Mouse (Mus musculus): ENCODE results near the gene Map3k4. TPM values are rescaled to one million over a fixed set of nuclear protein-coding genes. Genes with fewer than 3 reads are reported as not detected.

Gene Map3k4
- polyA plus RNA-seq, 1 experiment, result 17.6 TPM

GRCm38 (mm10) chr17:12232724-12233123 lies 85.9 kb downstream of the Map3k4 start:
- Histone ChIP-seq H3K27me3 (replicated peaks; ENCODE audit: control insufficient read depth, insufficient read depth, low read length) (no peaks in the 10 kb centered on the region), H3K36me3 (ENCODE audit: control insufficient read depth, insufficient read depth, low read length) (no peaks in the 10 kb centered on the region; the same call in none of the 2 replicates), H3K4me1 (ENCODE audit: control insufficient read depth, insufficient read depth, low read length) (no peaks in the 10 kb centered on the region), H3K4me3 (ENCODE audit: insufficient read depth, low read depth, low read length) (no peak overlapping the region), H3K27ac (ENCODE audit: insufficient read depth, low read depth, low read length) (no peak overlapping the region)
- 94% methylated on average over 6 of the region's 6 CpGs for WGBS
- no peak for DNase-seq
- TF ChIP-seq POLR2A (IDR thresholded peaks at IDR 0.05; ENCODE audit: low read depth, low read length) (no peak), CTCF (conservative IDR thresholded peaks at IDR 0.05; ENCODE audit: insufficient read depth, insufficient read length, low read depth, low read length) (no peak)

GRCm38 (mm10) chr17:12231087-12231486 lies 87.5 kb downstream of the Map3k4 start:
- WGBS, result 70% methylated on average over 7 of the region's 7 CpGs
- TF ChIP-seq CTCF (conservative IDR thresholded peaks at IDR 0.05; ENCODE audit: insufficient read depth, insufficient read length, low read depth, low read length), result no peak
- no peak for TF ChIP-seq POLR2A (IDR thresholded peaks at IDR 0.05; ENCODE audit: low read depth, low read length)
- no peaks in the 10 kb centered on the region for H3K27me3 ChIP-seq (replicated peaks; ENCODE audit: control insufficient read depth, insufficient read depth, low read length)
- H3K27ac ChIP-seq (ENCODE audit: insufficient read depth, low read depth, low read length), result no peak overlapping the region
- no peaks in the 10 kb centered on the region; the same call in none of the 2 replicates for H3K36me3 ChIP-seq (ENCODE audit: control insufficient read depth, insufficient read depth, low read length)
- no peak overlapping the region for H3K4me3 ChIP-seq (ENCODE audit: insufficient read depth, low read depth, low read length)
- no peaks in the 10 kb centered on the region for H3K4me1 ChIP-seq (ENCODE audit: control insufficient read depth, insufficient read depth, low read length)
- DNase-seq, result no peak

GRCm38 (mm10) chr17:12230167-12230566 lies 88.4 kb downstream of the Map3k4 start:
- Histone ChIP-seq H3K4me3 (ENCODE audit: insufficient read depth, low read depth, low read length) (no peak overlapping the region), H3K36me3 (ENCODE audit: control insufficient read depth, insufficient read depth, low read length) (no peaks in the 10 kb centered on the region; the same call in 1 of the 2 replicates), H3K27ac (ENCODE audit: insufficient read depth, low read depth, low read length) (no peak overlapping the region), H3K27me3 (replicated peaks; ENCODE audit: control insufficient read depth, insufficient read depth, low read length) (no peaks in the 10 kb centered on the region), H3K4me1 (ENCODE audit: control insufficient read depth, insufficient read depth, low read length) (no peaks in the 10 kb centered on the region)
- no peak for TF ChIP-seq POLR2A (IDR thresholded peaks at IDR 0.05; ENCODE audit: low read depth, low read length)
- no peak for TF ChIP-seq CTCF (conservative IDR thresholded peaks at IDR 0.05; ENCODE audit: insufficient read depth, insufficient read length, low read depth, low read length)
- no peak for DNase-seq
- WGBS, result 77% methylated on average over 6 of the region's 6 CpGs

DNA sequence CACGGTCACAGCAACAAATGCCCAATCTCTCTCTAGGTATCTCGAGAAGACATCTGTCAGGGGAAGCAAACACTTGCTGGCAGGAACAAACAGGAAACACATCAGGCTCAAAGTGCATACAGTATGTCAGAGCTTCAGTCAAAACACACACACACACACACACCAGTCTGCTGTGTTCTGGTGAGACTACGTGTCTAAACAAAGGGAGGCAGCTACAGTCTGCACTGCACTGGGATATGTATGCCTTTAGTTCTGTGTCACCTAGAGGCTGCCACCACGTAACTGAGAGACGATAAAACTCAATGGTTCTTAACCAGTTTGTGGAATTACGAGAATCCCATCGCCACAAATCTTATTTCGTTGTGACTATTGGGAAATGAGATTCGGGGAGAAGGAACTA lies 88.8 kb downstream of the Map3k4 start:
- Histone ChIP-seq H3K4me3 (ENCODE audit: insufficient read depth, low read depth, low read length) (no peak overlapping the region), H3K4me1 (ENCODE audit: control insufficient read depth, insufficient read depth, low read length) (no peaks in the 10 kb centered on the region), H3K27ac (ENCODE audit: insufficient read depth, low read depth, low read length) (no peak overlapping the region), H3K27me3 (replicated peaks; ENCODE audit: control insufficient read depth, insufficient read depth, low read length) (no peaks in the 10 kb centered on the region), H3K36me3 (ENCODE audit: control insufficient read depth, insufficient read depth, low read length) (no peaks in the 10 kb centered on the region; the same call in 1 of the 2 replicates)
- DNase-seq, result no peak
- WGBS, result 87% methylated on average over 9 of the region's 9 CpGs
- no peak for TF ChIP-seq CTCF (conservative IDR thresholded peaks at IDR 0.05; ENCODE audit: insufficient read depth, insufficient read length, low read depth, low read length)
- no peak for TF ChIP-seq POLR2A (IDR thresholded peaks at IDR 0.05; ENCODE audit: low read depth, low read length)

GRCm38 (mm10) chr17:12228471-12228870 lies 90.1 kb downstream of the Map3k4 start:
- H3K27me3 ChIP-seq (replicated peaks; ENCODE audit: control insufficient read depth, insufficient read depth, low read length), result no peaks in the 10 kb centered on the region
- DNase-seq, result no peak
- 93% methylated on average over 7 of the region's 7 CpGs for WGBS
- H3K4me1 ChIP-seq (ENCODE audit: control insufficient read depth, insufficient read depth, low read length), result no peaks in the 10 kb centered on the region
- no peak overlapping the region for H3K4me3 ChIP-seq (ENCODE audit: insufficient read depth, low read depth, low read length)
- H3K27ac ChIP-seq (ENCODE audit: insufficient read depth, low read depth, low read length), result no peak overlapping the region
- TF ChIP-seq CTCF (conservative IDR thresholded peaks at IDR 0.05; ENCODE audit: insufficient read depth, insufficient read length, low read depth, low read length) (no peak), POLR2A (IDR thresholded peaks at IDR 0.05; ENCODE audit: low read depth, low read length) (no peak)
- H3K36me3 ChIP-seq (ENCODE audit: control insufficient read depth, insufficient read depth, low read length), result no peaks in the 10 kb centered on the region; the same call in 1 of the 2 replicates

DNA sequence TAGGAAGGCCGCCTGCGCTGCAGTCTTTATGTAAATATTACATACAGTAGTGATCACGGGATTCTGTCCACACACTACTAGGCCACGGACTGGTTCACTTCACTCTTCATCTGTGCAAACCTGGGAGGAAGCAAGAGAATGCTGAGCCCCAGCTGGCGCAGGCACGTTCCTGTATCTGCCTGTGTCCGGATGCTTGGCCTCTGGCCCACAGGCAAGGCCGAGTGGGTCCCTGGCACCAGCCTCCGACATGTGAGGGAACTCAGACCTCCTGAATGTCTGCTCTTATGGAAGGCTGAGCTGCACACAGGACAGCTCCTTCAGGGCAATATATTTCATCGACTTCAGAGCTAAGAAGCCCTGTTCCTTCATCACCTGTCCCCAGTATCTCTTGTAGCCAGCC lies 90.6 kb downstream of the Map3k4 start:
- no peak overlapping the region for H3K27ac ChIP-seq (ENCODE audit: insufficient read depth, low read depth, low read length)
- WGBS, result 80% methylated on average over 10 of the region's 10 CpGs
- no peaks in the 10 kb centered on the region; the same call in 1 of the 2 replicates for H3K36me3 ChIP-seq (ENCODE audit: control insufficient read depth, insufficient read depth, low read length)
- H3K4me3 ChIP-seq (ENCODE audit: insufficient read depth, low read depth, low read length), result no peak overlapping the region
- H3K4me1 ChIP-seq (ENCODE audit: control insufficient read depth, insufficient read depth, low read length), result no peaks in the 10 kb centered on the region
- DNase-seq, result no peak
- no peak for TF ChIP-seq CTCF (conservative IDR thresholded peaks at IDR 0.05; ENCODE audit: insufficient read depth, insufficient read length, low read depth, low read length)
- no peak for TF ChIP-seq POLR2A (IDR thresholded peaks at IDR 0.05; ENCODE audit: low read depth, low read length)
- H3K27me3 ChIP-seq (replicated peaks; ENCODE audit: control insufficient read depth, insufficient read depth, low read length), result no peaks in the 10 kb centered on the region

GRCm38 (mm10) chr17:12226551-12226950 lies 92.0 kb downstream of the Map3k4 start:
- H3K4me3 ChIP-seq (ENCODE audit: insufficient read depth, low read depth, low read length), result no peak overlapping the region
- no peak for TF ChIP-seq POLR2A (IDR thresholded peaks at IDR 0.05; ENCODE audit: low read depth, low read length)
- TF ChIP-seq CTCF (conservative IDR thresholded peaks at IDR 0.05; ENCODE audit: insufficient read depth, insufficient read length, low read depth, low read length), result peak; percentile 57
- 54% methylated on average over 12 of the region's 12 CpGs for WGBS
- H3K27me3 ChIP-seq (replicated peaks; ENCODE audit: control insufficient read depth, insufficient read depth, low read length), result no peaks in the 10 kb centered on the region
- H3K4me1 ChIP-seq (ENCODE audit: control insufficient read depth, insufficient read depth, low read length), result no peaks in the 10 kb centered on the region
- no peak overlapping the region for H3K27ac ChIP-seq (ENCODE audit: insufficient read depth, low read depth, low read length)
- H3K36me3 ChIP-seq (ENCODE audit: control insufficient read depth, insufficient read depth, low read length), result no peaks in the 10 kb centered on the region
- peak; percentile 29 for DNase-seq
